Mouse (Mus musculus): ENCODE results near the gene Nova2.

GRCm38 (mm10) chr7:19007026-19007977, 81.6 kb downstream of the Nova2 start:
- TF ChIP-seq CTCF (IDR thresholded peaks at IDR 0.05; ENCODE audit: borderline replicate concordance, control insufficient read depth, extremely low read depth, insufficient read depth, low read length, poor library complexity) (no peak), POLR2A (IDR thresholded peaks at IDR 0.05; ENCODE audit: control insufficient read depth, extremely low read depth, insufficient read depth, low read length, poor library complexity) (no peak)
